Mouse (Mus musculus) liver, embryonic 12.5 days (tissue): ENCODE results near the gene Crlf3. TPM values are rescaled to one million over a fixed set of nuclear protein-coding genes. Genes with fewer than 3 reads are reported as not detected.

Source experiments
- ATAC-seq: fragments of 200-750 bp; cut with Nextera tagmentation; 2 replicates; pipeline ENCODE4 v1.8.0; 2017; ENCODE audit warnings: moderate number of reproducible peaks, mild to moderate bottlenecking, moderate library complexity
- H3K27ac ChIP-seq: fragments of 300-500 bp; sonication (generic); 2 replicates; pipeline ENCODE4 v1.5.1; 2016; ENCODE audit warnings: mild to moderate bottlenecking
- H3K27me3 ChIP-seq: fragments of 300-500 bp; sonication (generic); replicated peaks from 2 replicates; pipeline ENCODE4 v1.6.1; 2016; ENCODE audit warnings: mild to moderate bottlenecking, moderate library complexity
- H3K36me3 ChIP-seq: fragments of 300-500 bp; sonication (generic); 2 replicates; pipeline ENCODE4 v1.6.1; 2016; ENCODE audit warnings: mild to moderate bottlenecking, moderate library complexity
- H3K4me1 ChIP-seq: fragments of 300-500 bp; sonication (generic); 2 replicates; pipeline ENCODE4 v1.6.1; 2016
- H3K4me2 ChIP-seq: fragments of 300-500 bp; sonication (generic); 2 replicates; pipeline ENCODE4 v1.6.1; 2016; ENCODE audit warnings: mild to moderate bottlenecking, moderate library complexity
- H3K4me3 ChIP-seq: fragments of 300-500 bp; sonication (generic); 2 replicates; pipeline ENCODE4 v1.5.1; 2016; ENCODE audit warnings: mild to moderate bottlenecking, moderate library complexity
- H3K9ac ChIP-seq: fragments of 300-500 bp; sonication (generic); 2 replicates; pipeline ENCODE4 v1.6.1; 2016; ENCODE audit warnings: mild to moderate bottlenecking, moderate library complexity
- H3K9me3 ChIP-seq: fragments of 300-500 bp; sonication (generic); replicated peaks from 2 replicates; pipeline ENCODE4 v1.6.1; 2016; ENCODE audit warnings: mild to moderate bottlenecking, moderate library complexity
- WGBS: fragments of 180-500 bp; shearing (Covaris S2); methylation state at CpG from one replicate; pipeline ENCODE4 v1.1.7; 2016; ENCODE audit not compliant: insufficient replicate concordance; 5-methylcytosine and 5-hydroxymethylcytosine counted together
- polyA plus RNA-seq: library from polyadenylated mRNA; unstranded; fragments of >200 nt; fragmentation: Nextera tagmentation; extraction: Ambion mirVana; gene quantifications from 2 replicates; pipeline ENCODE4 v1.2.1, GENCODE M21; 2016

The Crlf3 gene
- polyA plus RNA-seq, result 109 and 111 TPM in 2 replicates

- WGBS, result under 1% methylated on average over 55 of the region's 55 CpGs
- Histone ChIP-seq H3K4me3 (peak within 1 kb of the TSS; percentile 99), H3K9me3 (peaks cover 4% of the 10 kb centered on the region; the same call in 1 of the 2 replicates), H3K36me3 (peaks cover 30% of the 10 kb centered on the region), H3K9ac (peak within 1 kb of the TSS; percentile 99), H3K27ac (peak within 1 kb of the TSS; percentile 100), H3K27me3 (no peaks in the 10 kb centered on the region), H3K4me2 (peak within 1 kb of the TSS; percentile 78), H3K4me1 (peaks cover 69% of the 10 kb centered on the region)
- peak; percentile 95 for ATAC-seq
Observed at GRCm38 (mm10) chr11:80080826-80081728, at the start of gene Crlf3. Gene Crlf3, minus strand, starts transcription at chr11:80080991.

GRCm38 (mm10) chr11:80116411-80116810, 35.6 kb upstream of the Crlf3 start:
- ATAC-seq, result no peak
- no peaks in the 10 kb centered on the region for H3K9me3 ChIP-seq
- H3K36me3 ChIP-seq, result peaks cover 93% of the 10 kb centered on the region
- no peaks in the 10 kb centered on the region for H3K27me3 ChIP-seq
- no peak overlapping the region for H3K9ac ChIP-seq
- H3K4me2 ChIP-seq, result no peak overlapping the region
- no peak overlapping the region for H3K4me3 ChIP-seq
- no peaks in the 10 kb centered on the region for H3K4me1 ChIP-seq
- WGBS, result 73% methylated on average over 1 of the region's 1 CpGs
- no peak overlapping the region for H3K27ac ChIP-seq

DNA sequence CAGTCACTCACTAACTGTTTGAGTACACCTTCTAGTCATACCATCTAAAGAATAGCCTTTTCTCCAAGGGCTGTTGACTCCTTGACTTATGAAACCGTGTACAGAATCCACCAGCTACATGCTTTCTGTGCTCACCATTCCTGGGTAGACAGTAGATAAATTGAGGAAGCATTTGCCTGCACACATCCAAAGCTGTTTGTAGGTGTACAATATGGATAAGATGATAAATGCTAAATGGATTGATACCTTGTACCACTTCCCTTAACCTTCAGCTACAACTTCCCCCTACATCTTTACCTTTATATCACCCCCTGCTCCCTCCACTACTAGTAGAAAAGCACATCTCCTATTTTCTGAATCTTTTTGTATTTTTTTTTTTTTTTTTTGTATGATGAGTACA, 23.6 kb upstream of the Crlf3 start:
- Histone ChIP-seq H3K4me1 (peaks cover 13% of the 10 kb centered on the region), H3K9ac (no peak overlapping the region), H3K4me3 (no peak overlapping the region), H3K27me3 (no peaks in the 10 kb centered on the region), H3K4me2 (no peak overlapping the region), H3K36me3 (peaks cover 96% of the 10 kb centered on the region), H3K9me3 (no peaks in the 10 kb centered on the region), H3K27ac (no peak overlapping the region)
- no peak for ATAC-seq
- WGBS, result 77% methylated on average over 1 of the region's 1 CpGs

GRCm38 (mm10) chr11:80101298-80101697, 20.5 kb upstream of the Crlf3 start:
- Histone ChIP-seq H3K9me3 (no peaks in the 10 kb centered on the region), H3K27me3 (no peaks in the 10 kb centered on the region), H3K4me3 (no peak overlapping the region), H3K27ac (0 out of 2 replicates have a peak overlapping the region, but pooled peaks have one; percentile 10), H3K4me1 (peaks cover 13% of the 10 kb centered on the region), H3K9ac (no peak overlapping the region), H3K4me2 (peak overlapping the region; percentile 16; the same call in 1 of the 2 replicates), H3K36me3 (peaks cover 94% of the 10 kb centered on the region)
- WGBS, result 41% methylated on average over 6 of the region's 6 CpGs
- ATAC-seq, result peak; percentile 76

DNA sequence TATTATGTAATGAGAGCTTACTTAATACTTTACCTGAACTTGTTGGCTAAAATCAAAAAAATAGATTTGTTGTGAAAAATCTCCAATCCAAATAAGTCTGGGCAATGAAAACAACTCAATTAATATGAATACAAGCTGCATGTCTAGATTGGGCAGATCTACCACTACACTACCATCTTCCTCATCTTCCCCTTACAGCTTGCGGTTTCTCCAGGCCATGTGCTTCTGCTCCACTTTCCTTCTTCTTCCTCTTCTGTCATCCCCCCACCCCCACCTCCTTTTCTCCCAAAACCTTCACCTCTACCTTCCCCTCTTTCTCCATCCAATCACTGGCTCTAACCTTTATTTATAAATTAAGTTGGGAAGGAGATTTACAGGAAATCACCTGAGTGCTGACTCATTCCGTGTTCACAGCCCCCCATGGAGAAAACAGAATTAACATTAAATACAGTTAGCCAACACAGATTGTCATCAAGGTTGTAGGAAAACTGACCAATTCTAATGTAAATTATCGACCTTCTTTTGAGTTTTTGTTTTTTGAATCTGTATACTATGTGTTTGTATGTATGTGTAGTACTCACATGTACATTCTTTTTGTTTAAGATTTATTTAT, 17.8 kb upstream of the Crlf3 start:
- no peak for ATAC-seq
- Histone ChIP-seq H3K9ac (no peak overlapping the region), H3K9me3 (no peaks in the 10 kb centered on the region), H3K36me3 (peaks cover 94% of the 10 kb centered on the region), H3K27ac (no peak overlapping the region), H3K27me3 (no peaks in the 10 kb centered on the region), H3K4me2 (no peak overlapping the region), H3K4me1 (peaks cover 20% of the 10 kb centered on the region), H3K4me3 (no peak overlapping the region)
- WGBS, result 74% methylated on average over 3 of the region's 3 CpGs

- Histone ChIP-seq H3K36me3 (peaks cover 36% of the 10 kb centered on the region), H3K9ac (peak overlapping the region; percentile 100), H3K4me1 (peaks cover 66% of the 10 kb centered on the region), H3K4me2 (peak overlapping the region; percentile 85), H3K9me3 (no peaks in the 10 kb centered on the region), H3K27me3 (no peaks in the 10 kb centered on the region), H3K4me3 (peak overlapping the region; percentile 100), H3K27ac (peak overlapping the region; percentile 89; the same call in 1 of the 2 replicates)
- ATAC-seq, result no peak
- 35% methylated on average over 3 of the region's 3 CpGs for WGBS
Observed at GRCm38 (mm10) chr11:80090555-80091164, 9.9 kb upstream of the Crlf3 start.

DNA sequence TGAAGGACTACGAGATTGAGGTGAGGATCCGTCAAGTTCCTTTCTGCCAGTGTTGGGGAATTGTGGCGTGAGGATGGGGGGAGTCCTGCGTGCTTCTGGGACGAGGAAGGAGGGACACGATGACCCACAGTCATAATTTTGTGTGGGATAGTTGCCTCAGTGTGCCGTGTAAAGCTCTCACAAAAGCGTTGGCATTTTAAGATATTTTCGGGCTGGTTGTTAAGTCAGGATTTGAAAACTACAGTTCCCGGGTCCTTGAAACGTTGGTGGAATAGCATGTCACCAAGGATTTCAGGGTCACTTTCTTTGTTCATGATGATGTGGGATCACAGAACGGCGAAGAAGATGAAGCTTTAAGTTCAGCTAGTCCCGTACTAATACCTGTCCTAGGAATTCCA, 9.0 kb upstream of the Crlf3 start:
- H3K9ac ChIP-seq, result peak overlapping the region; percentile 100
- peaks cover 70% of the 10 kb centered on the region for H3K4me1 ChIP-seq
- H3K4me2 ChIP-seq, result peak overlapping the region; percentile 85
- no peak for ATAC-seq
- H3K4me3 ChIP-seq, result peak overlapping the region; percentile 100
- no peaks in the 10 kb centered on the region for H3K9me3 ChIP-seq
- H3K36me3 ChIP-seq, result peaks cover 27% of the 10 kb centered on the region
- peak overlapping the region; percentile 89 for H3K27ac ChIP-seq
- WGBS, result under 1% methylated on average over 14 of the region's 14 CpGs
- no peaks in the 10 kb centered on the region for H3K27me3 ChIP-seq

DNA sequence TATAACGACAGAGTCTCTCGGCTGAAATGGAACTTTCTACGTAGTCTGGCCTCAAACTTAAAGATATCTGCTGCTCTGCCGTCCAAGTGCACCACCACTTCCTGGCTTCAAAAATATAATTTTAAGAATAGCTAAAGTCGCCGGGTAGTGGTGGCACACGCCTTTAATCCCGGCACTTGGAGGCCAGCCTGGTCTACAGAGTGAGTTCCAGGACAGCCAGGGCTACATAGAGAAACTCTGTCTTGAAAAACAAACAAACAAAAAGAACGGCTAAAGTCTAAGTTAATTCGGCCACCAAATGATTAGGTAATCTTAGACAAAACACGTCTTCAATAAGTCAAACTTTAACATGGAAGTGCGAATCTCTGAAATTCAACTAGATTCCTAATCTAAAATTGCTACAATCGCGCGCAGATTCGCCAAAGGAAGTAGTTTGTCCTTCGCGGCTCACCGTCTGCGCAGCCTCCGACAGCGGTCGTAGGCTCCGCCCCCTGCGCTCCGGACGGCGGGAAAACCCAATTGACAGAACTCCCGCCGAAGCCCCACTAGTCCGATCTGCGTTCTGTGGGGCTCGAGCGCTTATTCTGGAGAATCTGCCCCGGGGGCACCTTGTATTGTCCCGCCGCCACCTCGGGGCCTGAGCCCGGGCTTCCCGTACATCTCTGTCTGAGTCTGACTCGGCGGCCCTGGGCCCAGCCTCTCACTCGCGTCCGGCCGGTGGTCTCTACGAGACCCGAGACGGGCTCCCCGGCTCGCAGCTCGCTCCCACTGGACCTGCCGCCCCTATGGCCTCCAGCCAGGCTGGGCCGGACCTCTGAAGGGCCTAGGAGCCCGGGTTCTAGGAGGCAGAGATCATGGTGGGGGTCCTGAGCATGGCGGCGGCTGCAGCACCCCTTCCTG, 8.4 kb upstream of the Crlf3 start, which contains the start of gene Atad5:
TSS of gene Atad5 (plus strand) at position 484 of the 900 bp plus-strand sequence.
- ATAC-seq, result peak; percentile 77
- peak within 1 kb of the TSS; percentile 100 for H3K4me3 ChIP-seq
- peak within 1 kb of the TSS; percentile 100 for H3K9ac ChIP-seq
- peak within 1 kb of the TSS; percentile 85 for H3K4me2 ChIP-seq
- H3K36me3 ChIP-seq, result peaks cover 21% of the 10 kb centered on the region
- H3K27me3 ChIP-seq, result no peaks in the 10 kb centered on the region
- 2% methylated on average over 57 of the region's 57 CpGs for WGBS
- H3K27ac ChIP-seq, result peak within 1 kb of the TSS; percentile 89
- H3K9me3 ChIP-seq, result no peaks in the 10 kb centered on the region
- peaks cover 66% of the 10 kb centered on the region for H3K4me1 ChIP-seq

GRCm38 (mm10) chr11:80086844-80087243, 6.1 kb upstream of the Crlf3 start:
- 8% methylated on average over 5 of the region's 5 CpGs for WGBS
- ATAC-seq, result peak; percentile 75
- H3K4me2 ChIP-seq, result peak overlapping the region; percentile 28

DNA sequence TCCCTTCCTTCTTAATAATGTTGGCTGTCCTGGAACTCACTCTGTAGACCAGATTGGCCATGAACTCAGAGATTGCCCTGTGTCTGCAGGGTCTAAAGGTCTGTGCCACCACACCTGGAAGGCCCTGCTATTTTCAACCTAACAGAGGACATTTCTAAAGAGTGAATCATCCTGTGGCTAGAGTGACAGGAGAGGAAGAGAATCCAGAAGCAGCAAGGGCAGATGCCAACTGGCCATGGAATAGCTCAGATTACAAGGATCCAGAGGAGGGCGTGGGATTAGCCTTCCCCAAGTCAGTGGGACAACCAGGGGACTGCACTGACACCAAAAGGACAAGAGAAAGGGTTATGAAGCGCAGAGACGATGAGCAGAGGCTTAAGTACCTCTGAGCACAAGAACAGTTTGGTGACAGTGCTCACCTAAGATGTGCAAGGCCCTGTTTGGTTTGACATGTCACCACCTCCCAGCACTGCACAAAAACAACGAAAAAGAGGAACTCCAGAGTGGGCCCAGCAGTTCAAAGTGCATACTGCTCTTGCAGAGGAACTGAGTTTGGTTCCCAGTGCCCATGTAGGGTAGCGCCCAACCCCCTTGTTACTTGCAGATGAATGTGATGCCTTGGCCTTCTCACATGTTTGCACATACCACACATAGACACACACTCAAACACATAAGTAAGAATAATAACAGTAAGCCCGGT, 4.7 kb upstream of the Crlf3 start:
- Histone ChIP-seq H3K36me3 (peaks cover 4% of the 10 kb centered on the region; the same call in 1 of the 2 replicates), H3K4me2 (no peak overlapping the region), H3K27ac (peak overlapping the region; percentile 60), H3K4me3 (no peak overlapping the region), H3K9me3 (peaks cover 4% of the 10 kb centered on the region; the same call in 1 of the 2 replicates), H3K4me1 (peaks cover 67% of the 10 kb centered on the region), H3K9ac (0 out of 2 replicates have a peak overlapping the region, but pooled peaks have one; percentile 9), H3K27me3 (no peaks in the 10 kb centered on the region)
- 57% methylated on average over 6 of the region's 6 CpGs for WGBS
- ATAC-seq, result no peak

More at GRCm38 (mm10) chr11:80086844-80087243, 6.1 kb upstream of the Crlf3 start:
- H3K36me3 ChIP-seq, result peaks cover 9% of the 10 kb centered on the region; the same call in 1 of the 2 replicates
- H3K9ac ChIP-seq, result peak overlapping the region; percentile 39; the same call in 1 of the 2 replicates
- peak overlapping the region; percentile 15; the same call in 1 of the 2 replicates for H3K4me3 ChIP-seq
- 0 out of 2 replicates have a peak overlapping the region, but pooled peaks have one; percentile 30 for H3K27ac ChIP-seq
- H3K9me3 ChIP-seq, result peaks cover 4% of the 10 kb centered on the region; the same call in 1 of the 2 replicates
- H3K4me1 ChIP-seq, result peaks cover 71% of the 10 kb centered on the region
- H3K27me3 ChIP-seq, result no peaks in the 10 kb centered on the region
